Mouse (Mus musculus): ENCODE results near the gene Rasgrp3.
"Not testable (repeated sequence)": the region's sequence is repeated elsewhere in the genome, so short reads cannot be mapped to it uniquely, and the experiment has no call there.

The Rasgrp3 gene

DNA sequence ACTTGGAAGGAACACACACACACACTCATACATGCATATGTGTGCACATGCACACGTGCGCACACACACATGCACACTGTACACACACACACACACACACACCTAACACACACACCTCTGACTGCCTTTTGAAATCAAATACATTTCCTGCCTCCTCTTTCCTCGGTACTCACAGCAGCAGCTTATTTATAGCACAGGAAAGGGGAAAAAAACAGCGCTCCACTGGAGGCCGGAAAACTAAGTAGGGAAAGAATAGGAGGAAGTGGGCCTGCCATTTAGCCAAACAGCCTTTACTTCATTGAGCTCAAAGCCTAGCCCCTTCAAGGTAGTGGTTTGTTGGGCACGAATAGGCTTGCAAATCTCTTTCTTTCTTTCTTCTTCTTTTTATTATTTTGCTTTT is at the start of gene Rasgrp3:
Gene Rasgrp3 (plus strand): TSS at position 298 of the 400 bp plus-strand sequence.
- no peak for DNase-seq (ENCODE audit: low spot score in 2 of 2)

DNA sequence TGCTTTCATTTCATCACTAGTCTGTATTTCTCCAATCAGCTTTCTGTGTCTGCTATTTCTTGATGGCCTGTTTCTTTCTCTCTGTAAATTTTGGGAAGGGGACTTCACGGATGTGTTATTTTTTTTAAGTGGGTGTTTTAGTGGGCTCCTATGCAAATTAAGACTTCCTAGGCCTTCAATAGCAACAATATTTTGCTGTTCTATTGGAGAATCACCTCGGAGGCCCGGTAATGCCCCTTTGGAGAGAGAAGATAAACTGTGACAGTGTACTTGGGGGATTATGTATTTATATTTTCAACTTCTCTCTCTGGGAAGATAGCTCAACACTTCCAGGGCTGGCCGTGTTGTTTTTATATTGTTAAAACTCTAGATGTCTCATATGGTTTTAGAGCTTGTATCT is 47.3 kb upstream of the Rasgrp3 start:
- no peak for DNase-seq (ENCODE audit: low spot score in 2 of 2)

DNA sequence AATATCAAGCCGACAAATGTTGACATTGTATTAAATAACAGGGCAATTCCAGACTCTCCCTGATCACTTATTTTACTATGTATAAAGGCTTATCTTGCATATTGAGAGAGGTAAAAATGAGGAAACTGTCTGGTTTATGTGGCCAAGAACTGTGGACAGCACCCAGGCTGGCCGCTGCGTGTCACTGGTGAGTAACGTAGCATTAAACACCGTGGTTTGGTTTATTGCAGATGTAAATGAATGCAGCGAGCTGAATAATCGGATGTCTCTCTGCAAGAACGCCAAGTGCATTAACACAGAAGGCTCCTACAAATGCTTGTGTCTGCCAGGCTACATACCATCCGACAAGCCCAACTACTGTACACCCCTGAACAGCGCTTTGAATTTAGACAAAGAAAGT is 45.6 kb upstream of the Rasgrp3 start:
- DNase-seq (ENCODE audit: low spot score in 2 of 2): no peak

DNA sequence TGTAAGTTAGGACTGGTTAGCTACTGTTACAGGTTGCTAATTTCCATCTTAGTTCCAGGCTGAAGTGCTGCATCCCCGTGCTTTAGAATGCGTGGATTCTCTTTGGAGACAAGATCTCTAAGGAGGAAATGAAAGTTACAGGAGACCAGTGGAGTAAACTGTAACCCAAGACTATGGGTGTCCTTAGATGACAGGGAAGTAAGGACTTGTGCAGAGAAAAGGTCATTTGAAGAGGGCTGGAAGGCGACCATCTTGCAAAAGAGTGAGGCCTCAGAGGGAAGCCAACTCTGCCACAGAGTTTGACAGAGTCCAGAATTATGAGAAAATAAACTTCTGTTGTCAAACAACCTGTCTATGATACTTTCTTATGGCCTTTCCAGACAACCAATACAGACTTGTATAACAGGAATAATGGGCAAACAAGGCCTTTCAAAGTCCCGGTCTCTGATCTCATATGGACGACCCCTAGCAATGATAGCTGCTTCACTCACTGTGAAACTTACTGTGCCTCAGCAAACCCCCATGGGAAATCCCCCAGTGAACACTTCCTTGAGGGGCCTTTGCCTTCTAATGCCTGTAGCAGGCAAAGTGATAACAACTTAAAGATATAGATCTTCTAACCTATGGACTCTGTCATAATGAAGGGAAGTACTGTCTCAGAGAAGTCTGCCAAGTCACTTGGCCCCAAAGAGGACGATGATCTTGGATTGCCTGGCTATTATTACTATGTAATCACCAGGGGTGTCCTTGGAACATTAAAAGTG is 44.1 kb upstream of the Rasgrp3 start:
- DNase-seq (ENCODE audit: low spot score in 2 of 2): no peak

DNA sequence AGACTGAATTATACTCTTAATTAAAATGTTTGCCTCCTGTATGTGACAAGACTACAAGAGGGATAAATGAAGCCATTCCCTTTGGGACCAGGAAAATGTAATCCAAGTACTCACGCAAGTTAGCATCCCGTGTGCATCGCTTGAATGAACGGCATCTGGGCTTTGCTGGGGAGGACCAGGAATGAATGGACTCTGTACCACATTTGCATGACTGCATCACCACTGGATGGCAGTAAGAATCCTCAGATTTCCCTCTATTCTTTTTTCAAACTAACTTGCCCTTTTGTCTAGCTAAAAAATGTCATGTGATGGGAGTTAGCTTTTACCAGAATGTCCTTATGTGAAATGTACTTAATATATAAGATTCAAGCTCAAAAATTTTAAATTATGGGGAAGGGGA is 29.3 kb upstream of the Rasgrp3 start:
- DNase-seq (ENCODE audit: low spot score in 2 of 2): no peak

DNA sequence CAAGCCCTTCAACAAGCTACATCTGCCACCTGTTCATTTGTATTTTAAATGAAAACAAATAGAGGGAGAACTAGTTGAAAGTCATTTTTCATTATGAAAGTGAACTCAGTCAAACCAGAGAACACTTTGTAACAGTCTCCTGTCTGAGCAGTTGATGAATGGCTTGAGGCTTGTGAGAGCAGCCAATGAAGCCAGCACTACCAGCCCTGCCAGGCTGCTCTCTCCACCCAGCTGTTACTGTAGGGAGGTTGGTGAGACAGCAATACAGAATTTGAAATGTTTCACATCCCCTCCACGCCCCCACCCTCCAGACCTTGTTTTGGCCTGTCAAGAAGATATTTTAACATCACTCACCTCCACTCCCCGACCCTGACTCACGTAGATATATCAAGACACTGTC is 18.8 kb upstream of the Rasgrp3 start:
- no peak for DNase-seq (ENCODE audit: low spot score in 2 of 2)

DNA sequence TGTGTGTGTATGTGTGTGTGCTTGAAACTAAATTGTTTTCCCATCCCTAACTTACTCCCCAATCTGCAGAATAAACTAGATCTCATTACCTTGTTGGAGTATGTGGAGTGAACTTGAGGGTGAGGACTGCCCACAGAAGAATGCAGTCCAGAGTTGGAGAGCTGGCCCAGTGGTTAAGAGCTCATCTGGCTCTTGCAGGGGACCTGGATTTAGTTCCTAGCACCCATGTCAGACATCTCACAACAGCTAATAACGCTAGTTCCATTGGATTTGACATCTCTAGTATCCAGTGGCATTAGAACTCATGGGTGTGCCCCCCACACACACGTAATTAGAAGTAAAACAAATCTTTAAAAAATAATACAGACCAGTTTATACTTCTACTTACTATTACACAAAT is 1.5 kb upstream of the Rasgrp3 start:
- DNase-seq (ENCODE audit: low spot score in 2 of 2): no peak

DNA sequence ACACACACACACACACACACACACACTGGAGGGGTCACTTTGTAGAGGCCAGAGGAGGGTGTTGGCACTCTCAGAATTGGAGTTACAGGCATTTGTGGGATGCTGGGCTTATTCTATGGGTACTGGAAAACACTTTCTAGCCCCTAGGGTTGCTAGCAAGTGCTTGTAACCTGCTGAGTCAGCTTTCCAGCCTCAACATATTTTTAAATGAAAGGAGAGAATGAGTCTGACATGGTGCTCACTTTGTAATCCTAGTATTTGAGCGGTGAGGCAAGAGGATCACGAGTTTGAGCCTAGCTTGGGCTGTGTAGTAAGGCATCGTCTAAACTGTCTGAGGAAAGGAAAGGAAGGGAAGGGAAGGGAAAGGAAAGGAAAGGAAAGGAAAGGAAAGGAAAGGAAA is 825 bp upstream of the Rasgrp3 start:
- DNase-seq (ENCODE audit: low spot score in 2 of 2): no peak

DNA sequence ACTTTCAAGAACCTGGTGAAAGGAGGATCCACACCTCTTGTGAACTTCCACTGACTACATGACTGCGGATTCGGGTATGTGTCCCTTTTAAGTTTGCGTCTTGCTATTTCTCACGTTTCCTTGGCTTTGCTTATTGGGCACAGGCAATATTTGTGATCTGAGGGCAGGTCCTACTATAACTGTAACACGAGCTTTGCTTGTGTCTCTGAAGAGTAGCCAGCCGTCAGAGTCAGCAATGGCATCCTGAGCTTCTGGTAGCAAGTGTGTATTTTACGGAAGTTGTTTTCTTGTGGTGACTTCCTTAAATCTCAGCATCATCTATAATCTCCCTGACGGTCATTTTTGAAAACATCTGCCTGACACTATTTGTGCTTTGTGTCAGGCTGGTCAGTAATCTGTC is 399 bp downstream of the Rasgrp3 start:
- DNase-seq (ENCODE audit: low spot score in 2 of 2): no peak

DNA sequence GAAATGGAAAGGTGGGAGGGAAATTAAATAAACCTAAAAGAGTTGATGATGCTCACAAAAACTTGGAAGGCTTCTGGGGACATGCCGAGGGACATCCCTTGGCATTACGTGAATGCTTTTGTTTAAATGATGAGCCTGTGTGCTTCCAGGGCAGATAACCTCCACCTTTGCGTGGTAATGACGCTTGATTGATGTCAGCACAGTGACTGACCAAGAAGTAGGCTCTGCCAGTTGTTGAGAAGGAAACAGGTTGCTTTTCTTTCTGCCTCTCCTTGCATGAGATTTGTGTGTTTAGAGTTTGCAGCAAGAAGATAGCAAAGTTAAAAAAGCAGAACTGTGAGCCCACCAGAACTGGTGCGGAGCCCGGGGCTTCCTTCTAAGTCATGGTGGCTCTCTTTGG is 1.1 kb downstream of the Rasgrp3 start:
- no peak for DNase-seq (ENCODE audit: low spot score in 2 of 2)

DNA sequence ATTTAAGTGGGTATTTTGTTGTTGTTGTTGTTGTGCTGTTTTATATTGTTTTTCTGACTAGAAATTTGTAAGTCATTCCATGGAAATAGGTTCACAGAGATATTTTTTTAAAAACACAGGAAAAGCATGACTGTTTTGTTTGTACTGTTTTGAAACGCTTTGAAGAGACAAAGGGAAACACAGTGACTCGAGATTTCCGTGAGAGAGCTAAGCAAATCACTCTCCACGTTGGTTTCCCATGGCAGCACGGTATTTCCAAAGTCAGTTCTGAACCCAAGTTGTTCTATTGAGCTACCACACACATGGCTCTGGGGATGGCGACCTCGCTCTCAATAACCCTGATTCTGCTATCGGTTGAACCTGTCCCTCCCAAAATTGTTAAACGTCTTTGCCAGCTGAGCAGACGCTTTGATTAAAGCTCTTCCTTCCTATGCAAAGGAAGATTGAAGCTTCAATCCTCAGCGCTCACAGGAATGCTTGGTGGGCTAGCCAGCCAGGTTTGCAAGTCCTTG is 1.6 kb downstream of the Rasgrp3 start:
- DNase-seq (ENCODE audit: low spot score in 2 of 2): no peak

DNA sequence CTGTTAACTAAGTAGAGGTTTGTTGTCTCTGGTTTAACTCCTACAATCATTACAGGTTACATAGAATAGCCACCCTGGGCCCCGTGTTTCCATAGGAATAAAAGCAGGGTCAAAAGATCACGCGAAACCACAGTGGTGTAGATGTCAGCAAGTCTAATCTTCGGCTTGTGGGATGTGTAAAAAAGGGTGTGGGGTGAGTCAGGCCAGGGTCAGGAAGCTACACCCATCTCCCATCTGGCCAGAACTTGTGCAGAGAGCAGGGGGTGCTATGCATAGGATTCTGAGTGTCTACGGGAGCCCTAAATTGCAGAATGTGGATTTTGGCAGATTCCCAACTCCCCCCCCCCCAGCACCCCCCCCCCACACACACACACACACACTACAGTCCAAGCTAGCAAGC is 2.5 kb downstream of the Rasgrp3 start:
- DNase-seq (ENCODE audit: low spot score in 2 of 2): no peak

DNA sequence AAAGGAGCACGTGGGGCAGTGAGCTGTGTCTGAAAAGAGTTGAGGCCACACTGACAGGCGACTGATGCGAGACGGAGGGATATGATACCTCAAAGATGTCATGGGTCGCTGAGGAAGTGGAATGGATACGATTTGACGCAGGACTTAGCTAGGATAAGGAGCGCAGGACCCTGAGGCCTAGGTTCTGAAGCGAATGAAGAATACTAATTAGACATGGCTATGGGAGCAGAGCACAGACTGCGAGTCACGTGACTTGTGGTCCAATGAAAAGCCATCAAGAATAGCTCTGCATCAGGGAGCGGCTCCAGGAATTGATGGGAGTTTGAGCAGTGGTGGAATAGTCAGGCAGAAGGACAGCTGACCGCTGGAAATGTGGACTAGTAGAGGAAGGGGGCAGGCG is 3.4 kb downstream of the Rasgrp3 start:
- no peak for DNase-seq (ENCODE audit: low spot score in 2 of 2)

DNA sequence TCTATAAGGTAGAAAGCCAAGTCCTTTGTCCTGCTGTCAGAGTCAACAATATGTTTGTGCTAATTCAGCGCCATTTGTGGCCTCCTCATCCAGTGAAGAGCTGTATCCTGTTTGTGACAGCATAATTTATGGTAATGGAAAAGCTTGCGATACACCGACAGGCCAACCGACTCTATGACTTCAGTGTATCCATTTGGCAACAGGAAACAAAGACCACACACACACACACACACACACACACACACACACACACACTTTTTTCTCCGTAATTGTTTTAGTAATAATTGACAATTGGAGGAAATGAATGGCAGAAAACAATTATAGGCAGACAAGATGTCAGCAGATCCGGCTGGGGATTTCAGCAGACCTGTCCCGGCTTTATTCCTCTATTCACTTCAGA is 4.9 kb downstream of the Rasgrp3 start:
- no peak for DNase-seq (ENCODE audit: low spot score in 2 of 2)

DNA sequence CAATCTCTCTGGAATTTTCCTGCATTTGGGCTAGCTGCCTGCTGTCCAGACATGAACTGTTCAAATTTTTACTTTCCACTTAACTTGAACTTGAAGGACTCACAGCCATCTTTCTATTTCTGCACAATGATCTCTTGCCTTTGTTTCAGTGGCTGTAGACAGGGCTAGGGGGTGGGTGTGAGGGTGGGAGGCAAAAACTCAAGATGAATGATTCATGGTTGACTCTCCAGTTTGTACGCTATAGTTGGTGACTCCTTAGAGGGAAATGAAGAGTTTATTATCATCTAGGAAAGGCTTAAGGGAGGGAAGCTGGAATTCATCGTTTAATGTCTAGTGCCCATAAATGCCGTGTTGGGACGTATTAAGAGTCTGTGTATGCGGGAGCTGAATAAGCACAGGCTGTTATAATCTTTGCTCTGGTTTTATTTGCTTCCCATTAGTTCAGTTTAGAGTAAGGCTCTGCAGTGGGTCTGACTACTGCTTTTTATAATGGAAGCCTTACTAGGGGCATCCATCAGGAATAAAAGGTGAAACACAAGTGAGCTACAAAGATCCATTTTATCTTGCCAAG is 5.6 kb downstream of the Rasgrp3 start:
- no peak for DNase-seq (ENCODE audit: low spot score in 2 of 2)

DNA sequence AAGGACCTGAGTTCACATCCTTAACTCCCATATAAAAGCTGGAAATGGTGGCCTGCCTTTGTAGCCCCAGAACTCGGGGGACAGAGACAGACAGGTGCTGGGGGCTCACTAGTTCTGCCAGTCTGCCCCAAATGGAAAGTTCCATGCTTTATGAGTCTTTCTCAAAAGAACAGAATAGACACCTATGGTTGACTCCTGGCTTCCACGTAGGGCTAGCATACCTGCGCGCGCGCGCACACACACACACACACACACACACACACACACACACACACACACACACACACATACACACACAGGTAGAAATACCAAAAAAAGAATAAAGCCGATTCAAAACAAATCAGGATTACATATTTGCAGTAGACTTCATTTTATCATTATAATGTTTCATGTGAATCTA is 6.7 kb downstream of the Rasgrp3 start:
- no peak for DNase-seq (ENCODE audit: low spot score in 2 of 2)

DNA sequence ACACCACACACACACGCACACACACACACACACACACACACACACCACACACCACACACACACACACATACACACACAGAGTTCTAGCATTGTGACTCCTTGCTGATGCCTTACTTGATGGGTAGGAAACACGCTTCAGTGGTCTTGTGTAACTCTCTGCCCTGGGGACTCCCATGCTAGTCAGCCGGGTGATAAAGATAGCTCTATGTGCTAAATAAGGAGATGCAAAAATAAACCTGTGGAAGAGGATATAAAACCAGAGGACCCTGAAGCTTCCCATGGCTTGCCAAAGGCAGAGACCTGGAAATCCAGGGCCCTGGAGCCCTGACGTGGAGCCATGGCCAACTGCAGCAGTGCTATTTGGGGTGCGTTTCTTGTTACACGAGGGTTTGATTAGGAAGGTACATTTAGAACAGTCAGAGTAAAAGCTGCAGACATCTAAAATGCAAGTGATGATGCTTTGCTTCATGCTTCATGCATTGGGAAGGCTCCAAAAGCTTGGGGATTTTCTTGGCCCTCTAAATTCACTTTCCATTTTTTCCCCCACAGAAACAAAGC is 7.4 kb downstream of the Rasgrp3 start:
- peak in 1 of 2 experiments; percentile 32 for DNase-seq (ENCODE audit: low spot score in 2 of 2)

DNA sequence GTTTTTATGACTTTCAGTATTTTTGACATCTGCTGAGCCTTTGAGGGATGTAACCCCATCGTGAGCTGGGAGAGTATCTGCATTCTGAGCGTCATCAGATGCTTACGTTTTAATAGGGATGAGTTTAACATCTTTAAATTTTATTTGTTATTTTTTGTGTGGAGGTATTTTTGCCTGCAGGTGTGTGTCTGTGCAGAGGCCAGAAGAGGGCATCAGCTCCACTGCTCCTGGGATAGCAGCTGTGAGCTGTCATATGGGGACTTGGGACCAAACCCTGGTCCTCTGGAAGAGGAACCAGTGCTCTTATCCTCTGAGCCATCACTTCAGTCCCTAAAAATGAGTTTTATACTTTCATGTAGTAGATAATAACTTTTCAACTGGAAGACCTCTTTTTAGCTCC is 12.6 kb downstream of the Rasgrp3 start:
- no peak for DNase-seq (ENCODE audit: low spot score in 2 of 2)

DNA sequence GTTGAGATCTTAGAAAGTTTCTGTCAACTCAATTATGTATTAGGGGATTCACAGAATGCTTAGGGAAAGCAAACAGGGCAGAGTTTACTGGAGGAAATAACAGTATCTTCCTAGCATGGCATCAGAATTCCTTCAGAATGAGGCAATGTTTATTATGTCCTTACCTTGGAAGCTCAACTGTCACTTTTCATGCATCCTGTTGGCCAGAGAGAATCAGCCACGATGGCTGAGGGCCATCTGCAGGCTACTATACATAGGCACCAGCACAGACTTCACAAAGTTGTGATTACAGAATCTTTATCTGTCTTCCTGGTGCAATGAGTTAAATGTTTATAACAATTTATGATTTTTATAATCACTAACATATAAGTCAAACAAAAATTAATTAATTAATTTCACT is 13.3 kb downstream of the Rasgrp3 start:
- DNase-seq (ENCODE audit: low spot score in 2 of 2): no peak

DNA sequence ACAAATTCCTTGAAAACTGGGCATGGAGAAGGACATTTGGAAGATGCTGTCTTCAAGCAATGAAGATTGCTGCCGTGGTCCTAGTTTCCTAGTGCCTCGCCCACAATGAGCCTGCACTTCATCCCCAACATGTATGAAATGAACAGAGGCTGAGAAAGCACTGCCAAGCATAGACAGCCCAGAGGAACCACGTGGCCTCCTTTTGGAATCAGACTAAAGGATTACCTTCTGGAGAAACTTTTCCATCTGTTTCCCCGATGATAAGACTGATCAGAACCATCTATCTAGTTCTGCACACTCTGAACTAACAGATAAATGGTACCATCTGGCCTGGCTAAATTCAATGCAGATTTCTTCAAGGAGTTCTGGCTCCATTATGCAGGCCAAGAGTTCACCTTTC is 16.6 kb downstream of the Rasgrp3 start:
- no peak for DNase-seq (ENCODE audit: low spot score in 2 of 2)

DNA sequence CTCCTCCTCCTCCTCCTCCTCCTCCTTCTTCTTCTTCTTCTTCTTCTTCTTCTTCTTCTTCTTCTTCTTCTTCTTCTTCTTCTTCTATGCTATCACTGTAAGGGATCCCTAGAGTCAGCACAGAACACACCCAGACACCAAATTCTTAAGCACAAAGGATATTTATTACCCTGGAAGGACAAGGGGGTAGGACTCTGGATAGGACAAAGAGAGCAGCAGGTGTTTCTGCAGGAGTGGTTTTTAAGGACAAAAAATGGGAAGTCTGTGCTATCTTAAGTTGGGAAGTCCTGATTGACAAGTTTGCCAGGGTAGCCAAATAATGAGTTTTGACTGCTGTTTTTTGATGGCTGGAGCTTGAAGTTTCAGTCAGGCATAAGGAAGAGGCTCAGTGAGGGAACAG is 17.9 kb downstream of the Rasgrp3 start:
- DNase-seq (ENCODE audit: low spot score in 2 of 2): no peak

DNA sequence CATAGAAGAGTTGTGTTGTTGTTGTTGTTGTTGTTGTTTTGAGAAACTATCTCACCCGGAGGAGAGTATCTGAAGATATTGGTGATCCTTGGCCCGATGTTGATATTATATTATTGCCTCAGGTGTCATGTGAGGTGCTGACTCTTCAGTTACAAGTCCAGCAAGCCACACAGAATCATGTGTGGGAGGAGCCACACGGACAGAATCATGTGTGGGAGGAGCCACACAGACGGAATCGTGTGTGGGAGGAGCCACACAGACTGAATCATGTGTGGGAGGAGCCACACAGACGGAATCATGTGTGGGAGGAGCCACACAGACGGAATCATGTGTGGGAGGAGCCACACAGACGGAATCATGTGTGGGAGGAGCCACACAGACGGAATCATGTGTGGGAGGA is 20.4 kb downstream of the Rasgrp3 start:
- DNase-seq (ENCODE audit: low spot score in 2 of 2): not testable (repeated sequence)

DNA sequence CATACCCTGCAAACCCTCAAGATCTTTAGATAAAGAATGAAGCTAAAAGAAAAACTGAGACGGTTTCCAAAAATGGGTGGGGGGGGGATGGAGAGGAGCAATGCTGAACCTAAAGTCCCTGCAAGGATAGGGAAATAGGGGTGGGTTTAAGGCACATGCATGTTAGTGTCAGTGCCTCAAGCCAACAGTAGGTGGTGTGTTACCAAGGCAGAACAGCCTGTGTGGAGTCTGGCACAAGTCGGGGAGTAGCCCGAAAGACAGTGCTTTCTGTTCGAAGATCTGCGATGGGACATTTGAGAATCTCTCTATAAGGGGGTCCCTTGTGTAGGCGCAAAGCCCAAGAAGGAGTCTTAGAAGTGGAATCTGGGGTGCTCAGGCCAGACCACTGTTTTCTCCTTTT is 24.9 kb downstream of the Rasgrp3 start:
- no peak for DNase-seq (ENCODE audit: low spot score in 2 of 2)
